Mouse (Mus musculus) cerebellum, adult 2 months (tissue): ENCODE results near the gene Prlh.

Source experiments
- CTCF ChIP-seq: fragments of 200-500 bp; IDR thresholded peaks from 2 replicates; pipeline ENCODE4 v1.5.1; 2011; ENCODE audit warnings: low read depth, mild to moderate bottlenecking, control low read depth, low read length, moderate library complexity, borderline replicate concordance; ENCODE audit not compliant: insufficient read depth
- POLR2A ChIP-seq: fragments of 200-500 bp; IDR thresholded peaks from 2 replicates; pipeline ENCODE4 v1.6.1; 2011; ENCODE audit warnings: low read length, control low read depth, borderline replicate concordance; ENCODE audit not compliant: insufficient read depth

- TF ChIP-seq POLR2A (no peak), CTCF (no peak)
Measured at GRCm38 (mm10) chr1:90949309-90949708, 3.6 kb upstream of the Prlh start.
